Mouse (Mus musculus) lung, postnatal 0 days (tissue): ENCODE data around the gene Palld. TPM values are rescaled to one million over a fixed set of nuclear protein-coding genes. Genes with fewer than 3 reads are reported as not detected.

Experiments used
- ATAC-seq: fragments of 200-750 bp; cut with Nextera tagmentation; 2 replicates; pipeline ENCODE4 v1.8.0; 2017; ENCODE audit warnings: moderate library complexity
- DNase-seq: peaks from one replicate; pipeline ENCODE4 v3.0.0-alpha.2; 2016; ENCODE audit warnings: low spot score
- H3K27ac ChIP-seq: fragments of 300-500 bp; sonication (generic); 2 replicates; pipeline ENCODE4 v1.5.1; 2014; ENCODE audit warnings: antibody characterized with exemption, mild to moderate bottlenecking, low read length, mixed read lengths
- H3K27me3 ChIP-seq: fragments of 300-500 bp; sonication (generic); replicated peaks from 2 replicates; pipeline ENCODE4 v1.6.1; 2014; ENCODE audit warnings: low read length, mixed read lengths; ENCODE audit not compliant: insufficient read depth
- H3K36me3 ChIP-seq: fragments of 300-500 bp; sonication (generic); 2 replicates; pipeline ENCODE4 v1.6.1; 2014; ENCODE audit warnings: low read length, mixed read lengths; ENCODE audit not compliant: insufficient read depth
- H3K4me1 ChIP-seq: fragments of 300-500 bp; sonication (generic); 2 replicates; pipeline ENCODE4 v1.6.1; 2014; ENCODE audit warnings: antibody characterized with exemption, low read depth, low read length, mixed read lengths; ENCODE audit not compliant: insufficient read depth
- H3K4me2 ChIP-seq: fragments of 300-500 bp; sonication (generic); replicated peaks from 2 replicates; pipeline ENCODE4 v1.6.1; 2014; ENCODE audit warnings: low read depth, mild to moderate bottlenecking, low read length, moderate library complexity, mixed read lengths
- H3K4me3 ChIP-seq: fragments of 300-500 bp; sonication (generic); 2 replicates; pipeline ENCODE4 v1.5.1; 2014; ENCODE audit warnings: low read depth, low read length
- H3K9ac ChIP-seq: fragments of 300-500 bp; sonication (generic); replicated peaks from 2 replicates; pipeline ENCODE4 v1.6.1; 2014; ENCODE audit warnings: low read depth, mild to moderate bottlenecking
- H3K9me3 ChIP-seq: fragments of 300-500 bp; sonication (generic); 2 replicates; pipeline ENCODE4 v1.6.1; 2016; ENCODE audit warnings: low read length, mixed read lengths
- CTCF ChIP-seq: IDR thresholded peaks from 2 replicates; pipeline ENCODE4 v1.5.1; 2016; ENCODE audit warnings: antibody characterized with exemption, mild to moderate bottlenecking
- EP300 ChIP-seq: IDR thresholded peaks from 2 replicates; pipeline ENCODE4 v1.6.1; 2016; ENCODE audit warnings: antibody characterized with exemption, mild to moderate bottlenecking, control low read depth
- WGBS: fragments of 180-500 bp; shearing (Covaris S2); extraction: QIAGEN DNeasy Blood & Tissue Kit; methylation state at CpG from one replicate; pipeline ENCODE4 v1.1.7; 2014; 5-methylcytosine and 5-hydroxymethylcytosine counted together
- polyA plus RNA-seq: library from polyadenylated mRNA; unstranded; fragments of >200 nt; fragmentation: Nextera tagmentation; extraction: Ambion mirVana; gene quantifications from 2 replicates; pipeline ENCODE4 v1.2.1, GENCODE M21; 2015

Palld gene
- polyA plus RNA-seq, 1 experiment from 2014 or later = 130 TPM

DNA sequence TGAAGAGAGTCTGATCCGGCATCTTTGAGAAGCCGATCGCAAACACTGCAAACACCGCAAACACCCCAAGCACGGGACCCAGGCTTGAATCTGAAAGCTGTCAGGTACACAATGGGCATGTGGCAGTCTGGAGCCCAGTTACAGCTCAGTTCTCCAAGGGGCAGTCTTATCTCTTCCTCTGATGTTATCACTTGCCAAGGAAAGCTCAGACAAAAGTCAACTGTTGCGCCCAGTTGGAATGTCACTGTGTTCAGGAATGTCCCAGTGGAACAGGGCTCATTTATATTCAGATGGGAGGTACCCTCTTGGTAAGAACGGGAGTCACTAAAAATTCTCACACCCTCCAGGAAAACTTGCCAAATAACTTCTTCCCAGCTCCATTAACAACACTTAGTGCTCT is 328.0 kb downstream of the Palld start:
- peaks cover 17% of the 10 kb centered on the region; the same call in 1 of the 2 replicates for H3K4me1 ChIP-seq
- H3K4me2 ChIP-seq = no peak overlapping the region
- DNase-seq (peak; percentile 63), ATAC-seq (peak; percentile 63)
- H3K4me3 ChIP-seq = no peak overlapping the region
- 46% methylated on average over 7 of the region's 7 CpGs for WGBS
- H3K27ac ChIP-seq = peak overlapping the region; percentile 68; the same call in 1 of the 2 replicates
- TF ChIP-seq CTCF (no peak), EP300 (peak; percentile 58)
- no peaks in the 10 kb centered on the region for H3K36me3 ChIP-seq
- no peaks in the 10 kb centered on the region for H3K9me3 ChIP-seq
- no peaks in the 10 kb centered on the region for H3K27me3 ChIP-seq
- H3K9ac ChIP-seq = no peak overlapping the region

GRCm38 (mm10) chr8:61573179-61573937 is 329.1 kb downstream of the Palld start:
- H3K4me3 ChIP-seq = no peak overlapping the region
- DNase-seq (peak; percentile 34), ATAC-seq (peak; percentile 27; the same call in 1 of the 2 replicates)
- no peaks in the 10 kb centered on the region for H3K27me3 ChIP-seq
- peak overlapping the region; percentile 68 for H3K27ac ChIP-seq
- no peaks in the 10 kb centered on the region for H3K9me3 ChIP-seq
- H3K36me3 ChIP-seq = no peaks in the 10 kb centered on the region
- 38% methylated on average over 8 of the region's 8 CpGs for WGBS
- H3K9ac ChIP-seq = no peak overlapping the region
- H3K4me1 ChIP-seq = peaks cover 17% of the 10 kb centered on the region; the same call in 1 of the 2 replicates
- H3K4me2 ChIP-seq = no peak overlapping the region
- TF ChIP-seq EP300 = peak; percentile 36; the same call in 1 of the 2 replicates
- no peak for TF ChIP-seq CTCF

GRCm38 (mm10) chr8:61572697-61573096 is 329.8 kb downstream of the Palld start:
- H3K27ac ChIP-seq = peak overlapping the region; percentile 68; the same call in 1 of the 2 replicates
- 39% methylated on average over 6 of the region's 6 CpGs for WGBS
- H3K27me3 ChIP-seq = no peaks in the 10 kb centered on the region
- no peaks in the 10 kb centered on the region for H3K9me3 ChIP-seq
- no peak overlapping the region for H3K4me3 ChIP-seq
- peak; percentile 52 for ATAC-seq
- H3K4me1 ChIP-seq = peaks cover 17% of the 10 kb centered on the region; the same call in 1 of the 2 replicates
- H3K9ac ChIP-seq = no peak overlapping the region
- no peak for TF ChIP-seq CTCF
- TF ChIP-seq EP300 = peak; percentile 28; the same call in 1 of the 2 replicates
- no peak overlapping the region for H3K4me2 ChIP-seq
- DNase-seq = peak; percentile 64
- no peaks in the 10 kb centered on the region for H3K36me3 ChIP-seq

DNA sequence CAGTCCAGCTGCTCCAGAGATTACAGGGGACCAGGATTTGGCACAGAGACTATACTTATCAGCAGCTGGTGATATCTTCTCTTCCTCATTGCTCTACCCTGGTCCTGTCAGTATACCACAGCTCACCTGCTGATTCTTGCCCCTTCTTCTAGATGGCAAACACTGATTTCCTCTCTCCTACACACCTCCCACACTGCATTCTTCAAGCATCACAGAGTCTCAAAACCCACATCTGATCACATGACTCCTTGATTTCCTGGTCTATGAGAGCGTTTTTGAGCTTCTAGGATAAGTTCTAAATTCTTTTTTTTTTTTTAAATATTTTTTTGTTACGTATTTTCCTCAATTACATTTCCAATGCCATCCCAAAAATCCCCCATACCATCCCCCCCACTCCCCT is 331.9 kb downstream of the Palld start:
- H3K4me3 ChIP-seq = no peak overlapping the region
- WGBS = 88% methylated on average over 2 of the region's 2 CpGs
- H3K27me3 ChIP-seq = no peaks in the 10 kb centered on the region
- no peak overlapping the region for H3K4me2 ChIP-seq
- DNase-seq = no peak
- H3K9ac ChIP-seq = no peak overlapping the region
- no peaks in the 10 kb centered on the region for H3K9me3 ChIP-seq
- no peak for ATAC-seq
- H3K4me1 ChIP-seq = peaks cover 17% of the 10 kb centered on the region; the same call in 1 of the 2 replicates
- TF ChIP-seq CTCF = no peak
- no peak for TF ChIP-seq EP300
- H3K36me3 ChIP-seq = no peaks in the 10 kb centered on the region
- H3K27ac ChIP-seq = no peak overlapping the region

GRCm38 (mm10) chr8:61569721-61570120 is 332.8 kb downstream of the Palld start:
- no peak overlapping the region for H3K27ac ChIP-seq
- TF ChIP-seq EP300 (no peak), CTCF (no peak)
- no peaks in the 10 kb centered on the region for H3K9me3 ChIP-seq
- no peak overlapping the region for H3K9ac ChIP-seq
- no peaks in the 10 kb centered on the region for H3K27me3 ChIP-seq
- H3K4me3 ChIP-seq = no peak overlapping the region
- H3K36me3 ChIP-seq = no peaks in the 10 kb centered on the region
- ATAC-seq (peak; percentile 39), DNase-seq (peak; percentile 79)
- WGBS = 54% methylated on average over 4 of the region's 4 CpGs
- H3K4me2 ChIP-seq = no peak overlapping the region
- H3K4me1 ChIP-seq = peaks cover 14% of the 10 kb centered on the region; the same call in 1 of the 2 replicates

- H3K27me3 ChIP-seq = no peaks in the 10 kb centered on the region
- no peak for TF ChIP-seq EP300
- no peak for TF ChIP-seq CTCF
- H3K4me3 ChIP-seq = no peak overlapping the region
- DNase-seq = no peak
- no peak overlapping the region for H3K9ac ChIP-seq
- no peak overlapping the region for H3K4me2 ChIP-seq
- H3K9me3 ChIP-seq = no peaks in the 10 kb centered on the region
- no peak overlapping the region for H3K27ac ChIP-seq
- peaks cover 8% of the 10 kb centered on the region; the same call in 1 of the 2 replicates for H3K4me1 ChIP-seq
- no peaks in the 10 kb centered on the region for H3K36me3 ChIP-seq
- ATAC-seq = no peak
These were observed 333.3 kb downstream of the Palld start for GRCm38 (mm10) chr8:61569211-61569610.
